Mouse (Mus musculus): ENCODE results near the gene Hmgn1.

DNA sequence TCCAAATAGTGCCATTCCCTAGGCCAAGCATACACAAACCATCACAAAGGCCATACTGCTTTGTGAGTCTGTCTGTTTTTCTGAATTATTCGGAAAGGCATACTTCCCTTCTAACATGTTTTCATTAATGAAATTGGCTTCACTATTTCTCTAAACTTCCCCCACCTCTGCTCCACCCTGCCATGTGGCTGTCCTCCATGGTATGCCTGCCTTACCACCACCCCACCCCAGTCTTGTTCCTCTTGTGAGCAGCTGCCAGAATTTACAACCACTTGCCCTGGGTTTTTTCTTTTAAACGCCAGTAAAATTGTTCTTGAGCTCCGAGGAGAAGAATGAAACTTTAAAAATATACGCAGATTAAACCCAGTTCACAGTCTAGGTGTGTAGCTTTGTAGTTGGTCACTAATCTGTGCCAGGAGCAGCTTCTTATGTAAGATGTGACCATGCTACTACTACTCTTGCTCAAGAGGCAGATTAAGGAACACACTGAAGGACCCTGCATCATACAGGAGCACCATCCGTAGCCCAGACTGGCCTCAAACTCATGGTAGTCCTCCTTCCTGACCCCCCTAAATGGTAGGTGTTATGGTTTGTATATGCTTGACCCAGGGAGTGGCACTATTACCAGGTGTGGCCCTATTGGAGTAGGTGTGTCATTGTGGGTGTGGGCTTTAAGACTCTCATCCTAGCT lies 16.7 kb downstream of the Hmgn1 start:
- TF ChIP-seq CTCF (IDR thresholded peaks at IDR 0.05; ENCODE audit: low read depth, low read length) (no peak), TAL1 (conservative IDR thresholded peaks at IDR 0.05; ENCODE audit: low read depth, low read length) (no peak), GATA1 (IDR thresholded peaks at IDR 0.05; ENCODE audit: borderline replicate concordance, low read length) (no peak), GATA2 (IDR thresholded peaks at IDR 0.05; ENCODE audit: borderline replicate concordance, low read depth, low read length) (no peak)
